Mouse (Mus musculus) c-Kit-positive CD71-positive TER-119-negative erythroid progenitor cells, embryonic 14.5 days (primary cell): ENCODE data around the gene Olfr826.
"Not testable (repeated sequence)": the region's sequence is repeated elsewhere in the genome, so short reads cannot be mapped to it uniquely, and the experiment has no call there.

ENCODE experiments used
- DNase-seq: peaks from one replicate; pipeline ENCODE4 v3.0.0-alpha.2; 2013; ENCODE audit warnings: low read depth

Olfr826 gene

GRCm38 (mm10) chr10:130184086-130184485 is at the start of gene Olfr826:
Gene Olfr826, minus strand, starts transcription at chr10:130184186.
- DNase-seq = no peak

GRCm38 (mm10) chr10:130232117-130232516 is 48.1 kb upstream of the Olfr826 start:
- no peak for DNase-seq

DNA sequence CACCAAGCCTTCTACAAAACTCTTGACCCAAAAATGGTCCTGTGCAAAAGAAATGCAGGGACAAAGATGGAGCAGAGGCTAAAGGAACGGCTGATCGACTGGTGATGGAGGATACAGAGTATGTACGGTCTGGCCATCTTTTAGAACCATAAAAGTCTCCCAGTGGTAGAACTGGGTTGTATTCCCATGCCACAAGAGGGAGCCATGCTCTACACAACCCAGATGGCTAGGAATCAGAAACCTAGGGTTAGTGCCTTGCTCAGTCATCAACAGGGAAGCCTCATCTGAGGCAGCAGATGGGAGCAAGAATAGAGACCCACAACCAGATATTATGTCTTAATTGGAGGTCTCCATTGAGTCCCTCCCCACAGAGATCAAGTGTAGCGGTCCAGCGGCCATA is 45.6 kb upstream of the Olfr826 start:
- DNase-seq = no peak

DNA sequence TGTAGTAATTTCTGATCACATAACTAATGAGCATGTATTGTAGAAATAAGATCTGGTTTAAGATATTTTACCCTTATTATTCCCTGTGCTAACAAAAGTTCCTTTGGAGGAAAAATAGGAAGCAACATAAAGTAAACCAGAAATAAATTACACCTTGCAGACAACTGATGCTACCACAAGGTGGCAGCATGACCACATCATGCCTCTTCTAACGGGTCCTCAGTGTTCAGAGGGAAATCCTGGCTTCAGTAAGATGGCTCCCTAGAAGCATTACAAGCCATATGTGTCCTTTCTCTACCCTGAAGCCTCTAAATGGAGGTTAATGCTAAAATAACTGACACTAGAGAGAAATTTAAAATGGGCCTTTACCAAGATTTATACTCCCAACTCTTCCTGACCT is 44.3 kb upstream of the Olfr826 start:
- DNase-seq = peak; percentile 25

DNA sequence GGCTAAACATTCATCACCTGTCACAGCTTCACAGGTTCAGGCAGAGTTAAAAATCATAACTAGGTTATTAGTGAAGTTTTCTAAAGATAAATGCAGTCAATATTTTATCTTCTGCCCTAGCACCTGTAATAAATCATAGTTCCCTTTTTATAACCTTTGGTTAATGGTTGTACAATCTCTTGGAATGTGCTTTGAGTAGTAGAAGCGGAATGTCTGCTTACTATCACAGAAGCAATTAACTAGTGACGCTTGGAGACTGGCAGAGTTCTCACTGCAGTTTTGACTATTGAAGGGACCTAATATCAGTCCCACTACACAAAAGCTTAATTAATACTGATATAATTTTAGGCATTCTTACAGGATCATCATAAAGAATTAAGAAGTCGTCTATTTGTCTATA is 41.0 kb upstream of the Olfr826 start:
- DNase-seq = no peak

DNA sequence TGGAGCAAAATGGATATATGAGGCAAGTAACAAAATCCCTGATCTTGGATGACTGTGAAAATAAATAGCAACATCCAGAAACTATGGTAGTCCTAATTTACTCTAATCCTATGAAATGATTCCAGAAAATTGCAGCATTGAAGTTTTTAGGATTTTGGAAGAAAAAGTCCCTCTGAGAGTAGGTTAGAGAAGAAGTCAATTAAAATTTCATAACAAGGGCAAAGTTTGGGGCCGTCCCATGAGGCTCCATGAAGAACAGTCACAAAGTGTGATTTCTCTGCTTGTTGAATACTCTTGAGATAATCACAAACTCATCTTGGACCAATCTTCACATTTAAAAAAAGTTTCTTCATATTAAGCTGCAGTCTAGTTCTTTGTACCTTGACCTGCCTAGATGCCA is 30.3 kb upstream of the Olfr826 start, which contains the start of gene Olfr827:
Gene Olfr827 (minus strand): TSS at position 101 of the 400 bp plus-strand sequence.
- DNase-seq = no peak

DNA sequence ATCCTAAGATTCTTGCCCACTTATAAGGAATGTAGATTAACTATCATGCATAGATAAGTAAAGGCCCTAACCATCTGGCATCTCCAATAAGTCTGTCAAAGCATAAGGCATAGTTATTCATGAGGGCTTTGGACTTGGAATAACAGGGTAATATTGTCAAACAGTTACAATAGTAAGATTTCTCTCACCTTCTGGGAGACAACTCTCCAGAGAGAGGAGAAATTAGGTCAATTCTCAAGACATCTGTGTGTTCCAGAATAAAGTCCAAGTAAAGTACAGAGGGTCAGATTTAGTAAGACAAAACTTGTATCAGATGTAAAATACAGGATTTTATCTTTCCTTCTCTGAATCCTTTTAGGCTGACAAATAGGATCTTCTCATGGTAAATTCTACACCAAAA is 17.3 kb downstream of the Olfr826 start, which contains the start of gene Olfr825:
Gene Olfr825 (minus strand): TSS at position 101 of the 400 bp plus-strand sequence.
- no peak for DNase-seq

DNA sequence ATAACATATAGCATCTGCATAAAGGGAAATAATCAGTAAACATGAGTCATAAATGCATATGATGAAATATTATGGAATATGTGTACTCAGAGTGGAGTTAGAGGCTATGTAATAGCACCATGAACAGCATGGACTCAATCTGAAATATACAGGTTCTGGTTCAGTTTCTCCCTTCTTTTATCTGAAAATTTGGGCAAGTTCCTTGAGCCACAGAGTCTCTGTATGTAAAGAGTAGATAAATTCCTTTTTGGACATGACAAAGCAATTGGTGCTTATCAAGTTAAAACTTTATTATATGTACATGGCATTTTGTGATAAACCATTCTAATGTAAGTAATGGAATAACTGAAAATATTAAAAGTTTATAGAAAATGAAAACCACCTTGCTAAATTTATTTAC is 18.8 kb downstream of the Olfr826 start:
- no peak for DNase-seq

GRCm38 (mm10) chr10:130144121-130144520 is 39.9 kb downstream of the Olfr826 start:
- DNase-seq = no peak

- not testable (repeated sequence) for DNase-seq
These were observed 41.5 kb downstream of the Olfr826 start for GRCm38 (mm10) chr10:130142481-130142880.

GRCm38 (mm10) chr10:130134811-130135210 is 49.2 kb downstream of the Olfr826 start:
- no peak for DNase-seq

DNA sequence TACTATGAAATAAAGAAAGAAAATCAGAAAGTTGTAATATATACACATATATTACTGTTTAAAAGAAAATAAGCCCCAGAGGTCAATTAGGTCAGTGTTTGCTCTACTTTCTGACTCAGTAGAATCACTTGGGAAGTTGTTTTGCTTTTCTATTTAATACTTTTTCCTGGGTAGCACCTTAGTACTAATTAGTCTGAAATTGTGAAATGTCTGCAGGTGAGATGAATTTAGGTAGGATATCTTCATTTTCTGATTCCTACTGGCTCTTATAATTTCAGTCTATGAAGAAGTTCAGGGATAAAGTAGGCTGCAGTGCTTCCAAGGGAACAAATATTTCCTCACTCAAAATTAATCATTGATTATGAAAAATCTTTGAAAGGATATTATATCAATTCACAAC is 54.1 kb downstream of the Olfr826 start, which contains the start of gene Olfr824:
Gene Olfr824 (minus strand): TSS at position 101 of the 400 bp plus-strand sequence.
- not testable (repeated sequence) for DNase-seq
